27 mouse cellular contexts compared by ENCODE assay signal in the genomic region with DNA sequence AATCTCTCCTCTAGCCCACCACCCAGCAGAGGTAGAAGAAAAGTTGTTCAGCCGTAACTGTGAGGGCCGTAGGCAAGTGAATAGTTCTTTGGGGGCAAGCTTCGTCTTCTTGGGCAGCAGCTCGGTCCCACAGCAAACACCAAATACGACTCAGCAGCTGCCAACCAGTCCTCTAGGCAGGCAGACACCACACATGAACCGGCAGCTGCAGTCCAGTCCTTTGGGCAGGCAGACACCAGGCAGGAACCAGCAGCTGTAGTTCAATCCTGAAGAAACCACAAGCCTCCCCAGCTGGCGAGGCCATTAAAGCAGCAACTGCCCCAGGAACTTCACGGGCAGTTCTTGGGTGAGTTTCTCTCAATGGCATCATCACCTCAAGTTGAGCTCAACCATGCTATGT. TPM values are rescaled to one million over a fixed set of nuclear protein-coding genes. Genes with fewer than 3 reads are reported as not detected.
"Had no signal": no experiment of that assay in that cellular context is flagged by ENCODE, and none has a peak within 500 bp of the region (broad histone marks: within the 10 kb centered on the region; RNA-seq: fewer than 3 reads in every experiment).

No protein-coding gene starts in this region.

- H3K9me3 ChIP-seq: embryonic facial prominence, embryonic 12.5 days; embryonic facial prominence, embryonic 13.5 days; embryonic facial prominence, embryonic 15.5 days; forebrain, embryonic 13.5 days; forebrain, embryonic 15.5 days had no signal

- H3K4me3 ChIP-seq: embryonic facial prominence, embryonic 10.5 days; embryonic facial prominence, embryonic 12.5 days; embryonic facial prominence, embryonic 13.5 days; embryonic facial prominence, embryonic 15.5 days; erythroblast, embryonic 14.5 days; forebrain, embryonic 13.5 days; forebrain, embryonic 15.5 days; gastrocnemius, adult 2 months; heart, adult 2 months had no signal

- H3K27ac ChIP-seq: embryonic facial prominence, embryonic 10.5 days; embryonic facial prominence, embryonic 12.5 days; embryonic facial prominence, embryonic 13.5 days; embryonic facial prominence, embryonic 15.5 days; forebrain, embryonic 13.5 days; forebrain, embryonic 15.5 days; gastrocnemius, adult 2 months; heart, adult 2 months had no signal

- DNase-seq: cerebellum, adult 2 months; cerebellum, adult 8-10 months; cerebellum, adult 9-10 months; cerebellum, adult 9-11 months; cerebellum, postnatal 10 days; cerebellum, postnatal 14 days; cerebellum, postnatal 25 days; cerebellum, postnatal 36 days; embryo, embryonic 11 days; forebrain, postnatal 0 days; gastrocnemius, adult 2 months; gastrocnemius, postnatal 10 days; gastrocnemius, postnatal 14 days; gastrocnemius, postnatal 25 days; gastrocnemius, postnatal 36 days; heart, adult 11 months; heart, adult 18-20 months; heart, adult 2 months had no signal

- H3K27me3 ChIP-seq: embryonic facial prominence, embryonic 12.5 days; embryonic facial prominence, embryonic 13.5 days; embryonic facial prominence, embryonic 15.5 days; forebrain, embryonic 13.5 days; forebrain, embryonic 15.5 days had no signal

- H3K36me3 ChIP-seq: embryonic facial prominence, embryonic 10.5 days; embryonic facial prominence, embryonic 12.5 days; embryonic facial prominence, embryonic 13.5 days; embryonic facial prominence, embryonic 15.5 days; forebrain, embryonic 15.5 days had no signal

- H3K9ac ChIP-seq: embryonic facial prominence, embryonic 12.5 days; embryonic facial prominence, embryonic 13.5 days; embryonic facial prominence, embryonic 15.5 days; forebrain, embryonic 13.5 days; forebrain, embryonic 15.5 days; forebrain, postnatal 0 days had no signal

- ATAC-seq: forebrain, embryonic 13.5 days; forebrain, embryonic 14.5 days; forebrain, embryonic 15.5 days; forebrain, embryonic 16.5 days; forebrain, postnatal 0 days had no signal

- H3K4me2 ChIP-seq: embryonic facial prominence, embryonic 12.5 days; embryonic facial prominence, embryonic 13.5 days; embryonic facial prominence, embryonic 15.5 days; forebrain, embryonic 13.5 days; forebrain, embryonic 15.5 days had no signal

RNA-seq across cellular contexts. Expression of a gene that starts 29.7 kb away (rescaled TPM):
- polyA plus RNA-seq: erythroblast, embryonic 14.5 days had no signal

RNA-seq across cellular contexts. Expression of a gene that starts 31.8 kb away (rescaled TPM):
- polyA plus RNA-seq: erythroblast, embryonic 14.5 days had no signal
